Mouse (Mus musculus) embryo, embryonic 9.5 days (tissue): ENCODE results near the gene Snd1.

Experiments used
- DNase-seq: peaks from one replicate; pipeline ENCODE4 v3.0.0-alpha.2; 2017; ENCODE audit errors: extremely low spot score

Gene Snd1

DNA sequence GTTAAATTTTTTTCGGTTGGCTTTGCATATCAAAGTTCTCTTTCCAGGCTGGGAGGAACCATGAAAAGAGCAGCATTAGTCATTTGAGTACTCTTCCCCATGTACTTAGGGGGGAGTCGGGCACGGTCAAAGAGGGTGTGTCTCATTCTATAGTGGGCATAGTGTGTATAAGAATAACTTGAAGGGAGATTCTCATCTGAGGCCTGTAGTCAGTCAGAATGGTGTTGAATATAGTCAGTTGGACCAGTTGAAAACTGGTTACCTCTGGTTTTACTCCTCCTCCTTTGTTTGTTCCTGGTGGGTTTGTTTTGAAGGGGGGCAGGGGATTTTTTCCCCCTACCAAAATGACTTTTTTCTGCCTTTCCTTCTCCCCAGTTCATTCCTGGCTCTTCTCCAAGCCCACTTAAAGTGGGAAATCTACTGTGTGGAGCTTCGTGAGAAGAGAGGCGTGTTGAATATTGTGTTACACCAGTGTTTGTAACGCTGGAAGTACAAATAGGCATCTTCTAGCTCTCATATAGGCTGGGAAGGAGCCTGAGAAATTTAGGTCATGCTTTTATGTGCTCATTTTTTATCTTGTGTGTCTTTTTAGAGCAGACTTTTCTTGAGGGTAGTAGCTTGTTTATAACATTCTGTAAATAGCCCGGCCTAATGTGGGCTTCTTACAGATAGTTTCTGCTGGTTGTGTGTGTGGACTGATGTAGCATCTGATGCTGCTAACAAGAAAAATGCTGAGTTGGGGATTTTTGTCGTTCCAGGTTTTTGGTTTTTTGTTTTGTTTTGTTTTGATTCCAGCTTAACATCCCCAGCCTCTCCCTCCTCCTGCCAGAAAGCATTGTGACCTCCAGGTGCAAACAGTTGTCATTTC, 231.4 kb downstream of the Snd1 start:
- DNase-seq: no peak

DNA sequence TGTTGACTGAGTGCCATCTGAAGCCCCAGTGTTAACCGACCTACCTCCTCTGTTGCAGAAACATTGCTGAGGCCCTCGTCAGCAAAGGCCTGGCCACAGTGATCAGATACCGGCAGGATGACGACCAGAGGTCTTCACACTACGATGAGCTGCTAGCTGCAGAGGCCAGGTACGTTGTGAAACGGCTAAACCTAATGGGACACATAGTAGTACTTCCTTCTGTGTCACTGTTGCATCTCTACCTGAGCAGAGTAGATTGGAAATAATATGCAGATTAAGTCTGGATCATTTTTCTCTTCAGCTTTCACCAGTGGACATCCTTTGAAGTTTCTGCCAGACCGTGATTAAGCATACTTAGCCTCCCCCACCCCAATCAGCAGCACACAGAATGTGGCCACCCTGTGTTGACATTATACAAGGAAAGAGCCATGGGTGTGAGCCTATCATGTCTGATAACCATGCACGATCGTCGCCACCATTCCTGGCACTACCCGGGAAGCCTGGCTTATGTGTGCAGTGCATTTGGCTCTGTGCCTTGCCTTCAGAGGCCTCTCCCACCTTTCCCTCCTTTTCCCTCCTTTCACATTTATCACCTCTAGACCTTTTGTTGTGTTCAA, 232.1 kb downstream of the Snd1 start:
- no peak for DNase-seq

GRCm38 (mm10) chr6:28710035-28710434, 235.1 kb downstream of the Snd1 start:
- no peak for DNase-seq

GRCm38 (mm10) chr6:28717203-28717844, 242.4 kb downstream of the Snd1 start:
- DNase-seq: no peak

DNA sequence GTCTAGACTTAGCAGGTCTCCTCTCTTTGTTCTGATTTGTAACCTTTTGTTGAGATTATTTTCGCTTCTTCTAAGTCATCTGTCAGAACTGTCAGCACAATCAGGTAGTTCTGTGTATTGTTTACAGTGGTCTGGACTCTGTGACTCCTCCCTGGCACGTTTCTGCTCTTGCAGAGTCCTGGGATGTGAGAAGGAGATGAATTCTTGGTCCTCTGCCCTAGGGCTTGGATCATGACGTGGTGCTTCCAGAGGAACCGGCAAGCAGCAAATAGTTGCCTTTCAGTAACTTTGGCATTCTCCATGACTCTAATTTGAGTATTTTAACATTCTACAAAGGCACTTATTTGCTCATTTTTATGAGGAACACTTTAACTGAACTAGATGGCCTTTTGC, 242.9 kb downstream of the Snd1 start:
- DNase-seq: no peak

- no peak for DNase-seq
These were observed 245.6 kb downstream of the Snd1 start for GRCm38 (mm10) chr6:28720391-28721171.

GRCm38 (mm10) chr6:28723059-28723458, 248.1 kb downstream of the Snd1 start:
- DNase-seq: no peak

DNA sequence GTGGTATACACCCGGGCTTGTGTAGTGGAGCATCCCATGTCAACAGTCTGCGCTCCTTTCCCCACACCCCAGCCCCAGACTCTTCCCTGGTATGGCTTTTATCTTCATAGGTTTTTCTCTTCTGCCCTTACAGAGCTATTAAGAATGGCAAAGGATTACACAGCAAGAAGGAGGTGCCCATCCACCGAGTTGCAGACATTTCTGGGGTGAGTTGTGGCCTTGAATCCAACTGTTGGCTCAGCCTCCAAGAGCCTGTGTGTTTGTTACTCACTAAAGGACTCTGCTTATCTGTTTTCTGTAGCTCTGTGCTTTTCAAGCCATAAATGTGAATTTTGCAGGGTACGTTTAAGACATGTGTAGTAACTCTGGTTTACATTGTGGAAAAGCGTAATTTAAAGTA, 249.8 kb downstream of the Snd1 start:
- DNase-seq: no peak

DNA sequence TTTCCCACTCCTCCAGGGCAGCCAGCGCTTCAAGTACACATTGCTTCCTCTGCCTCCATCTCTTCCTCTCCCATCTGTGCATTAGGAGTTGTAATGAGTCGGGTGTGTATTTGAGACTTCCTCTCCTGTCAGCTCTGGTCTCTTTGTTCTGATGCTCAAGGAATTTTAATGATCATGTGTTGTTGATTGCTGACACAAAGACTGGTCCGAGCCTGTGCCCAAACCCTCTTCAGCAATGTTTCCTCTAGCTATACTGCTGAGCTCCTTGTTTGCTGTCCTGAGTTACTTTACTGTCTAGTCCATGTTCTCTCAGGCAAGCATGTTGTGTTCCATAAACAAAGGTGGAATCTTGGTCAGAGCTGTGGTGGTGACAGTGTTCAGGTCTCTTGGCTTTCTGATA, 254.3 kb downstream of the Snd1 start:
- no peak for DNase-seq

- peak; percentile 7 for DNase-seq
These were observed 254.7 kb downstream of the Snd1 start for GRCm38 (mm10) chr6:28729649-28730048.

- no peak for DNase-seq
These were observed 256.3 kb downstream of the Snd1 start for GRCm38 (mm10) chr6:28731246-28731645.

DNA sequence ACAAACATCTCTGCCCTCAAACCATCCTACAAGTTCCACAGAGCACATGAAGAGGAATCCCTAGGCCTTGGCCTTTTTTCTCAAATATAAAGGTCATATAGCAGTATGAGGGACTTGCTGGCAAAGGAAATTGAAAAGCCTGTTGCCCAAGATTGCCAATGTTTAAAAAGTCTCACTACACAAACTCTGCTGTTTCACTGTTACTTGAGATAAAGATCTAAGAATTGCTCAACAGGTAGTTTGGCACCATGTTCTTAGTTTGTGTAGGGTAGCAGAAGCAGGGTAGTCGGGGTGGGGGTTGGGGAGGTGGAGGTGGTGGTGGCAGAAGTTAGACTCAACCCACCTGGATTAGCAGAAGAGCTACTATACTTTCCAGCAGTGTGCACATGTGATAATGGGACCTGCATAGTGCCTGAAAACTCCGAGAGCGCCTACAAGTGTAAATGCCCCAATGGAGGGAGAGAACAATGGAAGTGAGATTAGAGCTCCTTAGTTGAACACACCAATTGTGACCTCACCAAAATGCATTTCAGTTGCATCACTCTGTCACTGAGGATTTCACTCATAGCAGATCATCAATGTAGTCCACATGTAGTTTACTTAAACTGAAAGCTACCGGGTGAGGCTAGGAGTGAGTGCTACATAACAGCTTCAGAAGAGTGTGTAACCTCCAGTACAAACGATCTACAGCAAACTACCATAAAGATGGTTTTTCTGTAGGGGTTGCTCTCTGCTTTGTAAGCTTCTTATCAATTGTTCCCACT, 259.1 kb downstream of the Snd1 start:
- DNase-seq: no peak

- DNase-seq: no peak
These were observed 260.2 kb downstream of the Snd1 start for GRCm38 (mm10) chr6:28735116-28735515.

GRCm38 (mm10) chr6:28736665-28737064, 261.7 kb downstream of the Snd1 start:
- DNase-seq: no peak

- DNase-seq: no peak
These were observed 262.7 kb downstream of the Snd1 start for GRCm38 (mm10) chr6:28737601-28738000.

DNA sequence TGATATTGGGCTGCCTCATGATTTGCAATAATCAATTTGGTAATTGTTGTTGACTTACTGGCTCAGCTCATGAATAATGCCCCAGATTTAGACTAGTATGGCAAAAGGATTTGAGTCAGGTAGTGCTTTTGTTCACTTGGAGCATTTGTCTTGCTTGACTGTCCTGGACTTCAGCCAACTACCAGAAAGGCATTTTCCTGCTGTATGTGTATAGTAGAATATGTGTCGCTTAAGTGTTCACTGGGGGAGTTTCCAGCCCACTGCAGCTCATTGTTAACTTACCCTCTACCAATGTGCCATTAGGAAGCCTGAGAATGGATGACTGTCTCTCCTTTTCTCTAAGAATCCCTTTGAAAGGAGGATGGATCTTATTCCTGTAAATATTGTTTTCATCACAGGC, 268.6 kb downstream of the Snd1 start:
- no peak for DNase-seq

GRCm38 (mm10) chr6:28745864-28746263, 270.9 kb downstream of the Snd1 start:
- DNase-seq: no peak

GRCm38 (mm10) chr6:28747025-28747424, 272.1 kb downstream of the Snd1 start:
- DNase-seq: no peak

- DNase-seq: no peak
These were observed 273.2 kb downstream of the Snd1 start for GRCm38 (mm10) chr6:28747931-28748670.

GRCm38 (mm10) chr6:28749224-28749623, 274.3 kb downstream of the Snd1 start:
- no peak for DNase-seq

DNA sequence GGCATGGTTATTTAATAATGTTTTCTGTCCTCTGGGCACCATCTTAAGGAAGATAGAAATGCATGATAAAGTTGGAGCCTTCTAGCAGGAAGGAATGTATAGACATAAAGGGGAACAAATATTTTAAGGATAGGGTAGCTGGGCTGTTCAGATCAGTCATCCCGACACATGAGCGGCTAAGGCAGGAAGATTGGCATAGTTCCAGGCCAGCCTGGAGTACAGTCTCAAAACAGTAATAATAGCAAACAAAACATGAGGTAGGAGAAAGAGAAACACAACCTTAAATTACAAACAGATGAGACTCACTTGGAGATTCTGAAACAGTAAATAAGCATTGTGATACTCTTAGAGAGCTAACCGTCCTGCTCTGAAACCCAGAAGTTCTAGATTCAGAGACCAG, 276.2 kb downstream of the Snd1 start:
- DNase-seq: no peak
